Mouse (Mus musculus): ENCODE measurements around the gene Upk1a.

DNA sequence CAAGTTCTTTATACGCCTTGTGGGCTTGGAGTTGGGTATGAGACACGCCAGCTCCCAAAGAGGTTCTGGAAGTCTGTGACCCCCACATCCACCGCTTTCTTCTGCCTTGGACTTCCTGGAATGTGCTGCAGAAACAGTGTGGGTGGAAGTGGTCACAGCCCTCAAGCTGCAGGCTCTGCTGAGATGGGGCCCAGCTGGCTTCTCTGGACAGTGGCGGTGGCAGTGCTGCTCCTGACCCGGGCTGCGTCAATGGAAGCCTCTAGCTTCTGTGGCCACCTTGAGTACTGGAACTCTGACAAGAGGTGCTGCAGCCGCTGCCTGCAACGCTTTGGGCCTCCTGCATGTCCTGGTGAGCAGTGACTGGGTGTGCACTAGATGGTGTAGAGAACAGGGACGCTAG is 46.6 kb downstream of the Upk1a start:
- no peak for TF ChIP-seq E2F4 (IDR thresholded peaks at IDR 0.05; ENCODE audit: insufficient read depth)
- no peak for TF ChIP-seq POLR2AphosphoS2 (IDR thresholded peaks at IDR 0.05; ENCODE audit: insufficient read length, low read depth)
- TF ChIP-seq USF1 (IDR thresholded peaks at IDR 0.05; ENCODE audit: low read depth): no peak
- no peak for TF ChIP-seq REST (IDR thresholded peaks at IDR 0.05; ENCODE audit: insufficient read depth, insufficient read length)
- no peak for TF ChIP-seq MAX (IDR thresholded peaks at IDR 0.05; ENCODE audit: low read depth)
- TF ChIP-seq POLR2A (IDR thresholded peaks at IDR 0.05; ENCODE audit: insufficient read length, low read depth): no peak

All from myocyte (in vitro differentiated cells).